Mouse (Mus musculus) thymus, postnatal 14 days (tissue): ENCODE data around the gene Gm29564.
"Not testable (repeated sequence)": the region's sequence is repeated elsewhere in the genome, so short reads cannot be mapped to it uniquely, and the experiment has no call there.

Experiments used
- DNase-seq: peaks from one replicate; pipeline ENCODE4 v3.0.0; 2021

Gm29564 gene

GRCm38 (mm10) chrY:78212693-78213092, at the start of gene Gm29564:
Gene Gm29564, plus strand, starts transcription at chrY:78212993.
- DNase-seq: not testable (repeated sequence)
